Mouse (Mus musculus): ENCODE measurements around the gene Hagh.

The Hagh gene

GRCm38 (mm10) chr17:24902671-24903474, 62.9 kb downstream of the Hagh start:
- peak; percentile 31 for DNase-seq (ENCODE audit: low spot score)

GRCm38 (mm10) chr17:24903767-24904166, 63.8 kb downstream of the Hagh start:
- peak; percentile 5 for DNase-seq (ENCODE audit: low spot score)

GRCm38 (mm10) chr17:24907591-24907990, 67.6 kb downstream of the Hagh start:
- no peak for DNase-seq (ENCODE audit: low spot score)

GRCm38 (mm10) chr17:24913984-24914383, 74.0 kb downstream of the Hagh start:
- no peak for DNase-seq (ENCODE audit: low spot score)

Measured in layer of hippocampus, adult 11-12 months (tissue).